Mouse (Mus musculus) myocyte (in vitro differentiated cells): ENCODE results near the gene Cpn1. TPM values are rescaled to one million over a fixed set of nuclear protein-coding genes. Genes with fewer than 3 reads are reported as not detected.
A peak's percentile ranks its signal among the peaks of the same experiment; 100 is the strongest.

ENCODE experiments used
- H3K27me3 ChIP-seq: one replicate; pipeline ENCODE4 v1.6.1; 2011; ENCODE audit not compliant: control insufficient read depth, insufficient read depth, insufficient read length
- H3K36me3 ChIP-seq: one replicate; pipeline ENCODE4 v1.6.1; 2011; ENCODE audit not compliant: control insufficient read depth, insufficient read depth
- H3K4me2 ChIP-seq: one replicate; pipeline ENCODE4 v1.6.1; 2011; ENCODE audit warnings: low read depth, control low read depth
- H3K4me3 ChIP-seq: one replicate; pipeline ENCODE4 v1.5.1; 2011; ENCODE audit warnings: mild to moderate bottlenecking, control low read depth, moderate library complexity
- H3K79me2 ChIP-seq: one replicate; pipeline ENCODE4 v1.6.1; 2011; ENCODE audit not compliant: control insufficient read depth, insufficient read depth
- H3ac ChIP-seq: one replicate; pipeline ENCODE4 v1.6.1; 2011; ENCODE audit not compliant: control insufficient read depth, insufficient read length
- CEBPB ChIP-seq: IDR thresholded peaks from 2 replicates; pipeline ENCODE4 v1.6.1; 2011; ENCODE audit warnings: mild to moderate bottlenecking, moderate library complexity; ENCODE audit not compliant: poor library complexity, insufficient read depth, severe bottlenecking
- E2F4 ChIP-seq: IDR thresholded peaks from one replicate; pipeline ENCODE4 v1.6.1; 2011; ENCODE audit warnings: mild to moderate bottlenecking, control low read depth, moderate library complexity; ENCODE audit not compliant: insufficient read depth
- MAX ChIP-seq: IDR thresholded peaks from one replicate; pipeline ENCODE4 v1.6.1; 2011; ENCODE audit warnings: low read depth, mild to moderate bottlenecking, control low read depth
- MYOD1 ChIP-seq, 3 experiments: IDR thresholded peaks; one replicate each; pipeline ENCODE4 v1.6.1; 2011; ENCODE audit warnings: control low read depth in 2 of 3, low read depth in 2 of 3, mild to moderate bottlenecking in 2 of 3, moderate library complexity in 1 of 3; ENCODE audit not compliant: insufficient read length in 2 of 3, control insufficient read depth in 1 of 3
- MYOG ChIP-seq, 3 experiments: IDR thresholded peaks; one replicate each; pipeline ENCODE4 v1.6.1; 2011; ENCODE audit warnings: control low read depth in 2 of 3, low read depth in 2 of 3, mild to moderate bottlenecking in 2 of 3; ENCODE audit not compliant: insufficient read length in 2 of 3, control insufficient read depth in 1 of 3, insufficient read depth in 1 of 3
- POLR2A ChIP-seq: IDR thresholded peaks from one replicate; pipeline ENCODE4 v1.6.1; 2011; ENCODE audit warnings: low read depth, mild to moderate bottlenecking, control low read depth, moderate library complexity; ENCODE audit not compliant: insufficient read length
- POLR2AphosphoS2 ChIP-seq: IDR thresholded peaks from one replicate; pipeline ENCODE4 v1.6.1; 2011; ENCODE audit warnings: low read depth, control low read depth; ENCODE audit not compliant: insufficient read length
- REST ChIP-seq: IDR thresholded peaks from one replicate; pipeline ENCODE4 v1.6.1; 2011; ENCODE audit warnings: mild to moderate bottlenecking, control low read depth, moderate library complexity; ENCODE audit not compliant: insufficient read depth, insufficient read length
- SRF ChIP-seq: IDR thresholded peaks from one replicate; pipeline ENCODE4 v1.6.1; 2011; ENCODE audit warnings: low read depth; ENCODE audit not compliant: control insufficient read depth, insufficient read length
- TCF12 ChIP-seq: IDR thresholded peaks from one replicate; pipeline ENCODE4 v1.6.1; 2011; ENCODE audit warnings: mild to moderate bottlenecking, control low read depth; ENCODE audit not compliant: poor library complexity, insufficient read depth, severe bottlenecking
- TCF3 ChIP-seq: IDR thresholded peaks from one replicate; pipeline ENCODE4 v1.6.1; 2011; ENCODE audit warnings: low read depth, control low read depth; ENCODE audit not compliant: insufficient read length
- USF1 ChIP-seq: IDR thresholded peaks from one replicate; pipeline ENCODE4 v1.6.1; 2011; ENCODE audit warnings: low read depth, mild to moderate bottlenecking, control low read depth, moderate library complexity
- polyA plus RNA-seq: library from polyadenylated mRNA; unstranded; fragments of >200 nt; fragmentation: generic; extraction: Trizol; gene quantifications from one replicate; pipeline ENCODE4 v1.2.1, GENCODE M21; 2012; ENCODE audit warnings: missing spikeins

The Cpn1 gene
- polyA plus RNA-seq, 1 experiment = not detected

DNA sequence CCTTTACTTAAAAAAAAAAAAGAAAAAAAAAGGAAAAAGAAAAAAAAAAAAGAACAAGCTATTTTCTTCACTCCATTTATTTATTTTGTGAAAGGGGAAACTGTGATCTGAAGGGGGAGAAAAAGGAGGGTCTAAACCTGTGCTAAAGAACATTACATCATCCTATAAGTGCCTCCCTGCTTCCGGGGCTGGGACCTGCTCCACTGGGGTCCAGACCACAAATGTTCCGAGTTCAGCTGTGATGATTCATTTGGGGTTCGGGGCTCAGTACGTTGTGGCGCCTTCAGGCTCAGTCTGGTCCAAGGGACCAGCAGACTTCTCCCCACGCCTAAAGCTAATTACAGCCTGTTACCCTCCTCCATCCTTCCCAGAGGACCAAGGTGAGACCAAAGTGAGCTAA, 55.4 kb downstream of the Cpn1 start:
- no peaks in the 10 kb centered on the region for H3K27me3 ChIP-seq
- no peak for TF ChIP-seq MYOG (IDR thresholded peaks at IDR 0.05; ENCODE audit: control insufficient read depth in 1 of 3, insufficient read depth in 1 of 3, insufficient read length in 2 of 3, low read depth in 2 of 3)
- H3ac ChIP-seq = no peak overlapping the region
- H3K36me3 ChIP-seq = no peaks in the 10 kb centered on the region
- no peak overlapping the region for H3K4me3 ChIP-seq
- H3K4me2 ChIP-seq = no peak overlapping the region
- no peaks in the 10 kb centered on the region for H3K79me2 ChIP-seq

DNA sequence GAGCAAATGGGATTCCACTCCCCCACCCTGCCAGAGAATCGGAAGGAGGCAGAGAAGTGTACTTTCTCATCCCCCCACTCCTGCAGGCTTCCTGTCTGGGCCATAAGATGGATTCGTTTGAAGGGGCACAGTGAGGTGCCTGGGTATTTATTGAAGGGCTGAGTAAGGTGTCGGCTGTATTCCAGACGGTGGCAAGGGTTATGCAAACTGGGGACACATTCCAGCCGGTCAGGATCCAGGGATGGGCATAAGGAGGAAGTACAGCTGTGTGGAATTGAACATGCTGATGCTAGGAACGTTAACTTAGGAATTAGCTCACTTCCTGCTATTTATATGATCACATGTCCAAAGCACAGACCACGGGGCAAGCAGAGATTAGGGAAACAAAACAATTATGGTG, 56.0 kb downstream of the Cpn1 start:
- Histone ChIP-seq H3K27me3 (no peaks in the 10 kb centered on the region), H3K4me3 (no peak overlapping the region), H3K4me2 (no peak overlapping the region), H3ac (no peak overlapping the region), H3K79me2 (no peaks in the 10 kb centered on the region), H3K36me3 (no peaks in the 10 kb centered on the region)
- TF ChIP-seq POLR2AphosphoS2 (no peak), E2F4 (no peak)

DNA sequence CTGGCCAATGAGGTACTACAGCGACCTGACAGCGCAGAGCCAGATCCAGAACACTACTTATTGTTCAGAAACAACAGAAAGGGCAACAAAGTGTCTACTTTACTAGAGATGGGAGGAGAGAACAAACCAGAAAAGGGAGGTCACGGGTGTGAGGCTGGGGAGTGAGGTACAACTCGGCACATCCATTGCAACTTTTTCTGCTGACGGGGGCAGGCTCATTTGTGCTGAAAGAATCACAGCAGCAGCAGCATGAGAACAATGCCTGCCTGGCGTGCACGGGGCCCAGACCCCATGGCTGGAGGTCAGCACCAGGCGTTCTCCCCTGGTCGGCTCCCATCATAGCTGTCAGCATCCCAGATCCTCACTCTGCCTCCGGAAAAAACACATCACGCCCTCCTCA, 56.5 kb downstream of the Cpn1 start:
- H3ac ChIP-seq = no peak overlapping the region
- H3K36me3 ChIP-seq = no peaks in the 10 kb centered on the region
- TF ChIP-seq TCF3 = no peak
- TF ChIP-seq POLR2AphosphoS2 = no peak
- no peak for TF ChIP-seq REST
- TF ChIP-seq USF1 = no peak
- TF ChIP-seq E2F4 = no peak
- H3K4me2 ChIP-seq = no peak overlapping the region
- no peak overlapping the region for H3K4me3 ChIP-seq
- no peaks in the 10 kb centered on the region for H3K79me2 ChIP-seq
- no peaks in the 10 kb centered on the region for H3K27me3 ChIP-seq

DNA sequence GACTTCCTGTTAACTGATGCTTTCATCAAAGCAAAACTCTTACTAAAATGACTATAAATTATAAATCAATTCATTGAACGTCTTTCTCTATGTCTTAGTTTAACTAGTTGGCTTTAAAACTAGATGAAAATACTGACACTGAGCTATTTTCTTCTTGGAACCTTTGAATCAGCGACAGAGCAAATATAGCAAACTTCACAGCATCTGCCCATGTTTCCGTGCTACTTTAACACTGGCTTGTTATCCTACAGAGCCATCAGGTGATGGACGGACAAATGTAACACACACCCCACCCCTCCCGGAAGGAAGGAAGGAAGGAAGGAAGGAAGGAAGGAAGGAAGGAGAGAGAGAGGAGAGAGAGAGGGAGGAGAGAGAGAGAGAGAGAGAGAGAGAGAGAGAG, 58.4 kb downstream of the Cpn1 start:
- Histone ChIP-seq H3ac (no peak overlapping the region), H3K4me2 (no peak overlapping the region), H3K36me3 (no peaks in the 10 kb centered on the region), H3K27me3 (no peaks in the 10 kb centered on the region), H3K4me3 (no peak overlapping the region), H3K79me2 (no peaks in the 10 kb centered on the region)
- no peak for TF ChIP-seq USF1
- TF ChIP-seq POLR2A = no peak
- no peak for TF ChIP-seq TCF3
- no peak for TF ChIP-seq POLR2AphosphoS2
- TF ChIP-seq E2F4 = no peak
- no peak for TF ChIP-seq MAX
- TF ChIP-seq REST = no peak
- no peak for TF ChIP-seq SRF

DNA sequence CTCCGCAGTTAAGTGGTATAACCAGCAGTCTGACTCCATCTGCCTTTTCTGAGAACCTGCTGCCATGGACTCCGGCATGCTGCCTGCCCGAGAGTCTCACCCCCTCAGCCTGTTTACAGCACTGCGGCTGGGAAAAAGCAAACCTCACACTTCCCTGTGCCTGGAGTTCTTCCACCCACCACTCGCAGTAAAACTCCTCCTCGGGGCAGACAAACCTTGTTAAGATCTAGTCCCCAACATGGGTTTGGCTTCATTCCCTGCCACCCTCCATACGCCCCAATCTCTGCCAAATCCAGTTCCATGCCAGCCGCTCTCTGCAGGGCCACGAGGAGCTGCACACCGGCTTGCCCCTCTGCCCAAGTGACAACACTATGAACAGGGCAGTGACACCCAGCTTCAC, 59.3 kb downstream of the Cpn1 start:
- no peak overlapping the region for H3ac ChIP-seq
- TF ChIP-seq SRF (no peak), MYOD1 (IDR thresholded peaks at IDR 0.05; ENCODE audit: control insufficient read depth in 1 of 3, insufficient read length in 2 of 3, low read depth in 2 of 3) (no peak), MYOG (IDR thresholded peaks at IDR 0.05; ENCODE audit: control insufficient read depth in 1 of 3, insufficient read depth in 1 of 3, insufficient read length in 2 of 3, low read depth in 2 of 3) (no peak), USF1 (no peak), CEBPB (no peak), POLR2A (no peak), E2F4 (no peak), REST (no peak), POLR2AphosphoS2 (no peak), TCF12 (no peak), TCF3 (no peak), MAX (no peak)
- no peaks in the 10 kb centered on the region for H3K27me3 ChIP-seq
- H3K4me2 ChIP-seq = peak overlapping the region; percentile 30
- H3K36me3 ChIP-seq = no peaks in the 10 kb centered on the region
- H3K4me3 ChIP-seq = no peak overlapping the region
- H3K79me2 ChIP-seq = no peaks in the 10 kb centered on the region

DNA sequence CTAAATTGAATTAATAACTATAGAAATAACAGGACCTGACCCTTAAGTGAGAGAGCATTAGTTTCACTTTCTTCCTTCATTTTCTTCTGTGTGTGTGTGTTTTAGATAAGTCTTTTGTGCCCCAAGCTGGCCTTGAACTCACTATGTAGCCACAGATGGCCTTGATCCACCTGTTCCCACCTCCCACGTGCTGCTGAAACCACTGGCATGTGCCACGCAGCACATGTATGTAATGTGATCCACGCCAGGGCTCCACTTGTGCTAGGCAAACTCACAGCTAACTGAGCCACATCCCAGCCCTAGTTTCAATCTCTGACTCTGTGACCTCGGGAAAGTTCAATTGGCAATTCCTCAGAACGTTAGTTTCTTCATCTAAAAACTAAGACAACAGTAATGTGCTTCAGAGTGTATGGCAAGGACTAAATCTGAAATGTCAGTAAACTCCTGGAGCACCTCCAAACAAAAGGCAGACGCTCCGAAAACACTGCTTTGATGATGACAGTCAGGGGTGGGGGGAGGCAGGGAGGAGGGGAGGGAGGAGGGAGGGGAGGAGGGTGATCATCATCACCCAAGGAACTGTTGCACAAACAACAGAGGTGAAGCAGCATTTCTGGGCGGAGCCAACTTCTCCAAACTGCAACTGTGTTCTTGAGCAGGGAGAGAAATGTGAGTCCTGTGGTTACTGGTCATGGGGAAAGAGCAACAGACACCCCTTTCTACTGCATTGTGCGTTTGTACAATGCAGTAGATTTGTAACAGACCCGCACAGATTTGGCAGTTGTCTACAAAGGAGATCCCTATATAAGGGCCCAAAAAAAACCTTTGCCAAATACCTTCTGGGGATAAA, 60.0 kb downstream of the Cpn1 start:
- no peak overlapping the region for H3K4me3 ChIP-seq
- peak overlapping the region; percentile 30 for H3K4me2 ChIP-seq
- H3K79me2 ChIP-seq = no peaks in the 10 kb centered on the region
- H3ac ChIP-seq = no peak overlapping the region
- TF ChIP-seq USF1 (peak; percentile 20), POLR2A (no peak), POLR2AphosphoS2 (no peak), MYOG (IDR thresholded peaks at IDR 0.05; ENCODE audit: control insufficient read depth in 1 of 3, insufficient read depth in 1 of 3, insufficient read length in 2 of 3, low read depth in 2 of 3) (peak; percentile 32 to 96 (median 87)), MYOD1 (IDR thresholded peaks at IDR 0.05; ENCODE audit: control insufficient read depth in 1 of 3, insufficient read length in 2 of 3, low read depth in 2 of 3) (peak in 2 of 3 experiments; percentile 89), TCF12 (peak; percentile 64), TCF3 (peak; percentile 81), MAX (no peak), SRF (no peak), REST (no peak), CEBPB (no peak), E2F4 (no peak)
- no peaks in the 10 kb centered on the region for H3K36me3 ChIP-seq
- H3K27me3 ChIP-seq = no peaks in the 10 kb centered on the region
